Mouse (Mus musculus) heart, postnatal 4 days (tissue): Measurements from ENCODE around the gene Coq4. TPM values are rescaled to one million over a fixed set of nuclear protein-coding genes. Genes with fewer than 3 reads are reported as not detected.

Source experiments
- DNase-seq: peaks from one replicate; pipeline ENCODE4 v3.0.0; 2021
- total RNA-seq, 2 experiments: library from RNA; stranded (reverse); gene quantifications; 2 replicates each; pipeline ENCODE4 v1.2.3; 2021

The Coq4 gene
- total RNA-seq, 2 experiments from 2014 or later: 14.6 to 14.7 TPM

GRCm38 (mm10) chr2:29802075-29802826, 15.0 kb downstream of the Coq4 start, which contains the start of gene Slc27a4:
TSS of gene Slc27a4 (plus strand) at chr2:29802634.
- DNase-seq: peak; percentile 97

DNA sequence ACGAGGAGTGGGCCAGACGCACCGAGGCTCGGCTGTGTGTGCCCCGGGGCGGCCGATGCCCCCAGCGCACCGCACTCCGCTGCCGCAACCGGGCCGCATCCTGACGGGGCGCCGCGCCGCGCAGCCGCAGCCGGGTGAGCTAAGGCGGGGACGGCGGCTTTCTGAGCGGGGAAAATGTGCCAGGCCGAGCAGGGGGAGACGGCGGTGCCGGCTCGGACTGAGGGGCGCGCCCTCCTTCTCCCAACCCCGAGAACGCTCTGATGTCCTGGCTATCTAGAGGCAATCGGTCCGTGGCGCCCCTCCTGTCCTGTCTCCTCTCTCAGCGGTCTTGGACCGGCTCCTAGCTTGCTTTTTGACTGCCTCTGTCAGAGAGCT, 15.5 kb downstream of the Coq4 start:
- no peak for DNase-seq

DNA sequence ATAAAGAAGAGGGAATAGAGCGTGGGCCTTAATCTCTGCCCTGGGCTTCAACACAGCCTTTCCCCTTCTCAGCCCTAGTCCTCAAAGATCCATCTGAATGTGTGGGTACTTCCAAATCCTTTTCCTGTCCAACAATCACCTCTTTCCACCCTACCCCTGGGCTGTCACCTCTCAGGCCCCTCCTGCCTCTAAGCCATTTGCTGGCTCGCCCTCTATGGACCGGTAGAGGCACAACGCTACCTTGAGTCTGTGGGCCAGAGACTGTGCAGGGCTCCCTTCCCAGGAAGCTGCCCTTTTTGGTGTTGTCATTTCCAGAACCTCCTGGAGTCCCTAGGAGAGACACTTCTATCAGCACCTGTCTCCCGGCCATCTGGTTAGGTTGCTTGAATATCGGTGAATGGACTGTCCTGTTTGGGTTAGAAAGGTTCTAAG, 16.1 kb downstream of the Coq4 start:
- peak; percentile 43 for DNase-seq

DNA sequence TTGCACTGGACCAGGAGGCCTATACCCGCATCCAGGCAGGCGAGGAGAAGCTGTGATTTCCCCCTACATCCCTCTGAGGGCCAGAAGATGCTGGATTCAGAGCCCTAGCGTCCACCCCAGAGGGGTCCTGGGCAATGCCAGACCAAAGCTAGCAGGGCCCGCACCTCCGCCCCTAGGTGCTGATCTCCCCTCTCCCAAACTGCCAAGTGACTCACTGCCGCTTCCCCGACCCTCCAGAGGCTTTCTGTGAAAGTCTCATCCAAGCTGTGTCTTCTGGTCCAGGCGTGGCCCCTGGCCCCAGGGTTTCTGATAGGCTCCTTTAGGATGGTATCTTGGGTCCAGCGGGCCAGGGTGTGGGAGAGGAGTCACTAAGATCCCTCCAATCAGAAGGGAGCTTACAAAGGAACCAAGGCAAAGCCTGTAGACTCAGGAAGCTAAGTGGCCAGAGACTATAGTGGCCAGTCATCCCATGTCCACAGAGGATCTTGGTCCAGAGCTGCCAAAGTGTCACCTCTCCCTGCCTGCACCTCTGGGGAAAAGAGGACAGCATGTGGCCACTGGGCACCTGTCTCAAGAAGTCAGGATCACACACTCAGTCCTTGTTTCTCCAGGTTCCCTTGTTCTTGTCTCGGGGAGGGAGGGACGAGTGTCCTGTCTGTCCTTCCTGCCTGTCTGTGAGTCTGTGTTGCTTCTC, 28.5 kb downstream of the Coq4 start:
- DNase-seq: no peak

DNA sequence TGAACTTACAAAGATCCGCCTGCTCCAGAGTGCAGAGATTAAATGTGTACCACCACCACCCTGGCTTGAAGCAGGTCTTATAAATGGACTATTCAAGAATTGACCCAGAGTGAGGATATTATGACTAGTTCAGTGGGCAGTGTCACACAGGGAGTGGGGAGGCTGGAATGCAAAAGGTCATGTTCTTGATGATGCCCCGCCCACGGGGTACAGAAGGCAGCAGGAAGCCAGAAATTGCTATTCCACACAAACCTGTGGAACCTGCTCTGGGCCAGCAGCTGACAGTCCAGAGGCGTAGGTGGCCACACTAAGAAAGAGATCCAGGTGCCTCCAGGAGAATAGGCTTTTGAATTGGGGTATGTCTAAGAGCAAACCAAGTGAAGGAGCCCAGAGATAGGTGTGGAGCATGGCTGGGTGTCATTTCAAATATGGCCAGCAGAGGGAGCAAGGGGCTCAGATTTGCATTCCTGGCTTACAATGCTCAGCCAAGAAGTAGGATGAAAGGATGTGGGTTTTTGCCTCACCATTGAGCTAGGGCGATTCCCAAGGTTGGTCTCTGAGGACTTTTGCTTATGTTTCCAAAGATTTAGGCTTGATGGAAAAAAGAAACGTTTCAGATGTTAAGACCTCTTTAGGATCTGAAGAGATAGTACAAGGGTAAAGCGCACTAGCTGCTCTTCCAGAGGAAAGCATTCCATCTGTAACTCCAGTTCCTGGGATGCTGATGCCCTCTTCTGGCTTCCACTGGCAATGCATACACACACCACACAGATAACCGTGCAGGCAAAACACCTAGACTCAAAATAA, 30.3 kb downstream of the Coq4 start:
- peak; percentile 91 for DNase-seq

- DNase-seq: no peak
Measured at GRCm38 (mm10) chr2:29819363-29819762, 32.1 kb downstream of the Coq4 start.

- DNase-seq: peak; percentile 78
Measured at GRCm38 (mm10) chr2:29820025-29820817, 32.9 kb downstream of the Coq4 start, which contains the start of gene Urm1. TSS of gene Urm1 (plus strand) at chr2:29820075.

GRCm38 (mm10) chr2:29826318-29826925, 39.1 kb downstream of the Coq4 start:
- DNase-seq: no peak

DNA sequence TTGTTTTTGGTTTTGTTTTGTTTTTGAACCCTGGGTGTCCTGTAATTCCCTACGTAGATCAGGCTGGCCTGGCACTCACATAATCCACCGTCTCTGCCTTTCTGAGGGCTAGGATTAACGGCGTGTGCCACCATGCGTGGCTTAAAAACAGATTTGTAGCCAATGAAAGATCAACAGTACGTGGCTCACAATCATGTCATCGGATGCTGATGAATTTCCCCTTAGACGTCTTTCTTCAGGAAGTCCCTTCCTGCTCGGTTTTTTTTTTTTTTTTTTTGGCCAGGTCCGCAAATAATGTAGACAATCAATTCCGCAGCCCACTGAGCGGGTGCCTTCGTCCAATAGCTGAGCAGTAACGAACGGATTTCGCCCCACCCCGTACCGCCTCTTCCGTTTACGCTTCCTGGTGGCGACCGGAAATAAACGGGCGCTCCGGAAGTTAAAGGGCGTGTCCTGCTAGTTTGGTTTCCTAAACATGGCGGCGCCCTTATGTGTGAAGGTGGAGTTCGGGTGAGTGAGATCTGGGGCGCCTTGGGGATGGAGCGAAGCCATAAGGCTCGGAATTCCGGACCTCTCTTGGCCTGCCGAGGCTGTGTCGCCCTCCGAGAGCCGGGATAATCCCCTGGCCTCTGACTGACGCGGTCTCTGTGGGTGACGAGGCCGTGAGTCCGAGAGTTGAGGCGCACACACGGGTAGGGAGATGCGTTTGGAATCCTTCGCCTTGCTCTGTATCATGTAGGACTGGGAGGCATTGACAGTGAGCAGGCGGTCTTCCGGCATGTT, 39.8 kb downstream of the Coq4 start:
- DNase-seq: peak; percentile 95

DNA sequence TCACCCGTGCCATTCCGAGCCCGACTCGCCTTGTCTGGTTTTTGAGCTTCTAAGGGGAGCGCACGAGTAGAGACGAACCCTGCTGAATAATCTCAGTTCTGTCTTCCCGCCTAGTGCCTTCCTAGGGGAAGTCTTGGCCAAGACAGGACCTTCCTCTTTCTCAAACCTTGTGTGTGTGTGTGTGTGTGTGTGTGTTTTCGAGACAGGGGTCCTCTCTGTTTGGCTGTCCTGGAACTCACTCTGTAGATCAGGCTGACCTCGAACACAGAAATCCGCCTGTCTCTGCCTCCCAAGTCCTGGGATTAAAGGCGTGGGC, 40.4 kb downstream of the Coq4 start:
- DNase-seq: no peak

GRCm38 (mm10) chr2:29831106-29831505, 43.8 kb downstream of the Coq4 start:
- DNase-seq: no peak

GRCm38 (mm10) chr2:29833796-29834195, 46.5 kb downstream of the Coq4 start:
- no peak for DNase-seq

DNA sequence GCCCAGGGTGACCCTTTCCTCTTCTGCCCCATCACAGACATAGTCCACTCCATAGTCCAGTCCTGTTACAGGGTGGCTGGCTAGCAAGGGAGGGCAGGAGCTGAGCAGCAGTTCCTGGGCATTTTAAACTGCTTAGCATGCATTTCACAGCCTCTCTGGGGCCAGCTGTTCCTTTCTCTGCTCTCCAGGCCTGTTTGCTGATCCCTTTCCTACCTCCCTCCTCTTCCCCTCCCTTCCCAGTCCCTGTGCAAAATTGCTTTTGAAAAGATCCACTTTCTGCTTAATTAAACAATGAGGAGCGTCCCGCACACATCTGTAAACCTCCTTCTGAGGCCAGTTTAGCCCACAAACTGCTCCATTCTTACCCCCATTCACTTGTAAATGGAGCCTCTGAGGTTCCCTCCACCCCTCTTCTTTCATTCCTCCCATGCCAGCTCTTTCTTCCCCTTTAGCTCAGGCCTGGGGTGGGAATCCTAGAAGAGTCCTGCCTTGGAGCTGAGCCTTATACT, 48.2 kb downstream of the Coq4 start:
- DNase-seq: no peak

- no peak for DNase-seq
Measured at GRCm38 (mm10) chr2:29839460-29839859, 52.2 kb downstream of the Coq4 start.

DNA sequence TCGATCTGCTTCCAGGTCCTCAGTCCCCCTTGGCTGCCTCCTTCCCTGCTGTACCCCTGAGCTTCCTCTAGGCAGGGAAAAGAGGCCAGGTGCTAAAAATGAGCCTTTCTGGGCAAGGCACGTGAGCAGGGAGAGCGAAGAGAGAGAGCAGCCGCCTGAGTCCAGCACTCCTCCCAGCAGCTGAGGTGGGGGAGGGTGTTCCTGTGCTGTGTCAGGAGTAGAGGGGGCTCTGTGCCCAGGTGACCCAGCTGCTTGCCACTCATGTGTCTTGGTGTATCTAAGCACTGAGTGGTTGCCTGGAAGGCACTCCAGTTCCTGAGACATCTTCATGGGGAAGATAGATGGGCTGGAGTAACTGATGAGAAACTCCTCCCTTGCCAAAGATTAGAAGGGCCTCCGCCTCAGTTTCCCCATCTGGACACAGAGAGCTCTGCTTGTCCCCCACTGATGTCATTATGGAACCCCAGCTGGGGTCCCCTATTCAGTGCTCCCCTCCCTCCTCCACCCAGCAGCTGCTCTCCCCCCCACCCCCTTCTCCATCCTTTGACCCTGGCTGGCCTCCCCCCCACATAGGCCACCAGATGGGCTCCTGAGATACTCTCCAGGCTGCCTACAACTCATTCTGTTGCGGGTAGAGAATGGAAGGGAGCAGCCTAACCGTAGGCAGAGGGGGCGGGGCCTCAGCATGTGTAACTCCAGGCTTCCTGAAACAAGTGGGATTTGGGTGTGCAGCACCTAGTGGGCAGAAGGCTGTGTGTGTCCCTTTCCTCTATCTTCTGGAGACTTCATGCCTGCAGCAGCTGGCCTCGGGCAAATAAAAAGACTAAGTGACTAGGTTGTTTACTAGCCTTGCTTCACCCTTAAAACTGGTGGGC, 56.2 kb downstream of the Coq4 start:
- no peak for DNase-seq

- DNase-seq: no peak
Measured at GRCm38 (mm10) chr2:29844115-29844514, 56.8 kb downstream of the Coq4 start.

DNA sequence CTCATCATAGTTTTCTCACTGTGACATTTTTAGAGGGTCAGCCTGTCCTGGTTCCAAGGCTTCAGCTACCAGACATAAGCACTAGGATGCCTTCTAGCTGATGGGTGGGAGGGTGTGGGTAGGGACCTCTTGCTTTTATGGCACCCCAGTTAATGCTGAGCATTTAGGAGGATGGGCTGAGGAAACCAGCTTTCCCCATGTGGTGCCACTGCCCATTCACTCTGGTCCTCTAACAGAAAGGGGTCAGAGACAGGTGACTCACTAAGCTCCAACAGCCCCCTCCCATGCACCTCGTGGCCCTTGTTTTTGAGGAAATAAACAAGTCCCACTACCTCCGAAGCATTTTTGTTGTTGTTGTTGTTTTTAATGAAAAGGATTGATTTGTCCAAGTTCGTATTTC, 57.4 kb downstream of the Coq4 start:
- no peak for DNase-seq

DNA sequence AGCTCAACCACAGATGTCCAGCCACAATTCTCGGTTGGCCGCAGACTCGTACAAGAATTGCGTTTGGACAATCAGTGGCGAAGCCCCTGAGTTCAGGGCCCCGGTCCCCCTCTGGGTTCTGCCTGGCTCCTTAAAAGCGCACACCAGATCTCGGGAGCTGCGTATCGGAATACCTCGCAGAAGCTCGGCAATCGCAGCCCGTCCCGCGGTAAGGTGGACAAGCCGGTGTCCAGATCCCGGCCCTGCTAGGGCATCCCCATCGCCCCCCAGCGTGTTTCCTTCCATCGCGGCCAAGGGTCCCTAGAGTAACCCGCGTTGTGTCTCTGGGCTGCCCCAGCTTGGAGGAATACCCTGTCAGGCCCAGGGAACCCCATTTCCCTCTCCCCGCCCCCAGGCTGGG, 58.3 kb downstream of the Coq4 start:
- DNase-seq: no peak

- no peak for DNase-seq
Measured at GRCm38 (mm10) chr2:29846061-29846853, 59.0 kb downstream of the Coq4 start.
